24 mouse cellular contexts compared by ENCODE assay signal in genomic region chr1:127387226-127387625, GRCm38 (mm10).
"Had no signal": no experiment of that assay in that cellular context is flagged by ENCODE, and none has a peak within 500 bp of the region (broad histone marks: within the 10 kb centered on the region; RNA-seq: fewer than 3 reads in every experiment).

No protein-coding gene starts in this region.

- H3K4me1 ChIP-seq: heart, embryonic 10.5 days; heart, embryonic 12.5 days; intestine, embryonic 15.5 days; liver, embryonic 13.5 days; liver, embryonic 15.5 days had no signal

- H3K36me3 ChIP-seq: liver, embryonic 15.5 days had no signal

- H3K9me3 ChIP-seq: heart, embryonic 10.5 days; intestine, embryonic 15.5 days; liver, embryonic 13.5 days; liver, embryonic 15.5 days had no signal

- H3K9ac ChIP-seq: heart, embryonic 12.5 days; hindbrain, embryonic 12.5 days; hindbrain, embryonic 14.5 days; intestine, embryonic 15.5 days; liver, embryonic 13.5 days; liver, embryonic 15.5 days had no signal

- DNase-seq: gastrocnemius, adult 2 months; gastrocnemius, postnatal 10 days; gastrocnemius, postnatal 25 days; heart, adult 18-20 months; heart, postnatal 10 days; heart, postnatal 4 days; kidney, postnatal 10 days; kidney, postnatal 25 days; liver; liver, embryonic 13.5 days had no signal

- H3K4me2 ChIP-seq: heart, embryonic 12.5 days; hindbrain, embryonic 12.5 days; hindbrain, embryonic 14.5 days; intestine, embryonic 15.5 days; liver, embryonic 11.5 days; liver, embryonic 13.5 days; liver, embryonic 15.5 days had no signal

- H3K27me3 ChIP-seq: heart, embryonic 12.5 days; hindbrain, embryonic 12.5 days; intestine, embryonic 15.5 days; liver, embryonic 13.5 days; liver, embryonic 15.5 days had no signal

- H3K27ac ChIP-seq: gastrocnemius, adult 2 months; heart, embryonic 10.5 days; hindbrain, embryonic 10.5 days; hindbrain, embryonic 12.5 days; hindbrain, embryonic 14.5 days; intestine, embryonic 15.5 days; layer of hippocampus, adult 2 months; left cerebral cortex, adult 2 months; liver, embryonic 13.5 days; liver, embryonic 15.5 days had no signal

- ATAC-seq: forebrain, embryonic 16.5 days; hindbrain, embryonic 16.5 days; inflammation-experienced regulatory T-cells, adult 6 months; intestine, embryonic 15.5 days; intestine, postnatal 0 days had no signal

- H3K4me3 ChIP-seq: gastrocnemius, adult 2 months; heart, embryonic 10.5 days; heart, embryonic 12.5 days; hindbrain, embryonic 10.5 days; hindbrain, embryonic 12.5 days; intestine, embryonic 15.5 days; layer of hippocampus, adult 2 months; left cerebral cortex, adult 2 months; liver, embryonic 13.5 days; liver, embryonic 15.5 days had no signal
